Mouse (Mus musculus): ENCODE results near the gene Ifne. TPM values are rescaled to one million over a fixed set of nuclear protein-coding genes. Genes with fewer than 3 reads are reported as not detected.

Gene Ifne
- polyA plus RNA-seq (2012; rRNA removed): 0.42 TPM in 1 of 2 replicates, not detected in the other

- H3K4me1 ChIP-seq (ENCODE audit: control insufficient read depth, insufficient read depth, insufficient read length, low read length): peaks cover 13% of the 10 kb centered on the region; the same call in 1 of the 2 replicates
- no peak within 1 kb of the TSS for H3K27ac ChIP-seq (ENCODE audit: insufficient read depth, low read depth, low read length)
- H3K36me3 ChIP-seq (ENCODE audit: control insufficient read depth, insufficient read depth, low read length): no peaks in the 10 kb centered on the region
- no peaks in the 10 kb centered on the region for H3K27me3 ChIP-seq (ENCODE audit: control insufficient read depth, insufficient read depth, low read length)
- 87% methylated on average over 8 of the region's 8 CpGs for WGBS
- no peak for TF ChIP-seq CTCF (IDR thresholded peaks at IDR 0.05; ENCODE audit: extremely low read depth, insufficient read length, insufficient replicate concordance, low read depth, low read length)
- no peak for TF ChIP-seq POLR2A (IDR thresholded peaks at IDR 0.05; ENCODE audit: low read depth, low read length)
- H3K4me3 ChIP-seq (ENCODE audit: low read depth, low read length): no peak within 1 kb of the TSS
These were observed at the start of gene Ifne for GRCm38 (mm10) chr4:88880101-88880500. Ifne (minus strand) TSS chr4:88880201.

- TF ChIP-seq POLR2A (IDR thresholded peaks at IDR 0.05; ENCODE audit: low read depth, low read length) (no peak), CTCF (IDR thresholded peaks at IDR 0.05; ENCODE audit: extremely low read depth, insufficient read length, insufficient replicate concordance, low read depth, low read length) (no peak)
- H3K27me3 ChIP-seq (ENCODE audit: control insufficient read depth, insufficient read depth, low read length): no peaks in the 10 kb centered on the region
- peaks cover 28% of the 10 kb centered on the region for H3K4me1 ChIP-seq (ENCODE audit: control insufficient read depth, insufficient read depth, insufficient read length, low read length)
- H3K27ac ChIP-seq (ENCODE audit: insufficient read depth, low read depth, low read length): 0 out of 2 replicates have a peak overlapping the region, but pooled peaks have one; percentile 14
- WGBS: 24% methylated on average over 4 of the region's 4 CpGs
- no peak overlapping the region for H3K4me3 ChIP-seq (ENCODE audit: low read depth, low read length)
- H3K36me3 ChIP-seq (ENCODE audit: control insufficient read depth, insufficient read depth, low read length): peaks cover 25% of the 10 kb centered on the region
These were observed 48.5 kb upstream of the Ifne start for GRCm38 (mm10) chr4:88928341-88929102.

- H3K36me3 ChIP-seq (ENCODE audit: control insufficient read depth, insufficient read depth, low read length): peaks cover 29% of the 10 kb centered on the region
- peaks cover 28% of the 10 kb centered on the region for H3K4me1 ChIP-seq (ENCODE audit: control insufficient read depth, insufficient read depth, insufficient read length, low read length)
- WGBS: 67% methylated on average over 2 of the region's 2 CpGs
- H3K27ac ChIP-seq (ENCODE audit: insufficient read depth, low read depth, low read length): no peak overlapping the region
- no peaks in the 10 kb centered on the region for H3K27me3 ChIP-seq (ENCODE audit: control insufficient read depth, insufficient read depth, low read length)
- TF ChIP-seq POLR2A (IDR thresholded peaks at IDR 0.05; ENCODE audit: low read depth, low read length): no peak
- no peak for TF ChIP-seq CTCF (IDR thresholded peaks at IDR 0.05; ENCODE audit: extremely low read depth, insufficient read length, insufficient replicate concordance, low read depth, low read length)
- H3K4me3 ChIP-seq (ENCODE audit: low read depth, low read length): no peak overlapping the region
These were observed 47.8 kb upstream of the Ifne start for GRCm38 (mm10) chr4:88927850-88928249.

- Histone ChIP-seq H3K27ac (ENCODE audit: insufficient read depth, low read depth, low read length) (peak overlapping the region; percentile 94), H3K4me3 (ENCODE audit: low read depth, low read length) (no peak overlapping the region), H3K36me3 (ENCODE audit: control insufficient read depth, insufficient read depth, low read length) (peaks cover 26% of the 10 kb centered on the region), H3K4me1 (ENCODE audit: control insufficient read depth, insufficient read depth, insufficient read length, low read length) (peaks cover 29% of the 10 kb centered on the region), H3K27me3 (ENCODE audit: control insufficient read depth, insufficient read depth, low read length) (no peaks in the 10 kb centered on the region)
- TF ChIP-seq POLR2A (IDR thresholded peaks at IDR 0.05; ENCODE audit: low read depth, low read length) (no peak), CTCF (IDR thresholded peaks at IDR 0.05; ENCODE audit: extremely low read depth, insufficient read length, insufficient replicate concordance, low read depth, low read length) (no peak)
- 78% methylated on average over 1 of the region's 1 CpGs for WGBS
These were observed 46.6 kb upstream of the Ifne start for GRCm38 (mm10) chr4:88926637-88927036.

GRCm38 (mm10) chr4:88926082-88926481, 46.1 kb upstream of the Ifne start:
- H3K4me3 ChIP-seq (ENCODE audit: low read depth, low read length): no peak overlapping the region
- peaks cover 26% of the 10 kb centered on the region for H3K36me3 ChIP-seq (ENCODE audit: control insufficient read depth, insufficient read depth, low read length)
- peaks cover 26% of the 10 kb centered on the region for H3K4me1 ChIP-seq (ENCODE audit: control insufficient read depth, insufficient read depth, insufficient read length, low read length)
- TF ChIP-seq POLR2A (IDR thresholded peaks at IDR 0.05; ENCODE audit: low read depth, low read length) (no peak), CTCF (IDR thresholded peaks at IDR 0.05; ENCODE audit: extremely low read depth, insufficient read length, insufficient replicate concordance, low read depth, low read length) (no peak)
- H3K27me3 ChIP-seq (ENCODE audit: control insufficient read depth, insufficient read depth, low read length): no peaks in the 10 kb centered on the region
- WGBS: 31% methylated on average over 1 of the region's 1 CpGs
- H3K27ac ChIP-seq (ENCODE audit: insufficient read depth, low read depth, low read length): peak overlapping the region; percentile 94

GRCm38 (mm10) chr4:88925456-88925855, 45.5 kb upstream of the Ifne start:
- WGBS: 94% methylated on average over 2 of the region's 2 CpGs
- Histone ChIP-seq H3K27ac (ENCODE audit: insufficient read depth, low read depth, low read length) (peak overlapping the region; percentile 87), H3K27me3 (ENCODE audit: control insufficient read depth, insufficient read depth, low read length) (no peaks in the 10 kb centered on the region), H3K4me3 (ENCODE audit: low read depth, low read length) (no peak overlapping the region), H3K4me1 (ENCODE audit: control insufficient read depth, insufficient read depth, insufficient read length, low read length) (peaks cover 32% of the 10 kb centered on the region), H3K36me3 (ENCODE audit: control insufficient read depth, insufficient read depth, low read length) (peaks cover 30% of the 10 kb centered on the region)
- TF ChIP-seq CTCF (IDR thresholded peaks at IDR 0.05; ENCODE audit: extremely low read depth, insufficient read length, insufficient replicate concordance, low read depth, low read length) (no peak), POLR2A (IDR thresholded peaks at IDR 0.05; ENCODE audit: low read depth, low read length) (no peak)

- WGBS: 32% methylated on average over 5 of the region's 5 CpGs
- no peak for TF ChIP-seq POLR2A (IDR thresholded peaks at IDR 0.05; ENCODE audit: low read depth, low read length)
- no peak for TF ChIP-seq CTCF (IDR thresholded peaks at IDR 0.05; ENCODE audit: extremely low read depth, insufficient read length, insufficient replicate concordance, low read depth, low read length)
- Histone ChIP-seq H3K27ac (ENCODE audit: insufficient read depth, low read depth, low read length) (peak overlapping the region; percentile 95), H3K4me1 (ENCODE audit: control insufficient read depth, insufficient read depth, insufficient read length, low read length) (peaks cover 25% of the 10 kb centered on the region), H3K4me3 (ENCODE audit: low read depth, low read length) (no peak overlapping the region), H3K27me3 (ENCODE audit: control insufficient read depth, insufficient read depth, low read length) (no peaks in the 10 kb centered on the region), H3K36me3 (ENCODE audit: control insufficient read depth, insufficient read depth, low read length) (peaks cover 22% of the 10 kb centered on the region)
These were observed 41.3 kb upstream of the Ifne start for GRCm38 (mm10) chr4:88921280-88921679.
